Mouse (Mus musculus) lung, postnatal 14 days (tissue): ENCODE measurements around the gene Borcs8.

Experiments
- DNase-seq: peaks from one replicate; pipeline ENCODE4 v3.0.0; 2021

The Borcs8 gene

GRCm38 (mm10) chr8:70134931-70135330, 4.4 kb upstream of the Borcs8 start:
- DNase-seq: no peak

- no peak for DNase-seq
These were observed 2.7 kb upstream of the Borcs8 start for GRCm38 (mm10) chr8:70136591-70136990.

DNA sequence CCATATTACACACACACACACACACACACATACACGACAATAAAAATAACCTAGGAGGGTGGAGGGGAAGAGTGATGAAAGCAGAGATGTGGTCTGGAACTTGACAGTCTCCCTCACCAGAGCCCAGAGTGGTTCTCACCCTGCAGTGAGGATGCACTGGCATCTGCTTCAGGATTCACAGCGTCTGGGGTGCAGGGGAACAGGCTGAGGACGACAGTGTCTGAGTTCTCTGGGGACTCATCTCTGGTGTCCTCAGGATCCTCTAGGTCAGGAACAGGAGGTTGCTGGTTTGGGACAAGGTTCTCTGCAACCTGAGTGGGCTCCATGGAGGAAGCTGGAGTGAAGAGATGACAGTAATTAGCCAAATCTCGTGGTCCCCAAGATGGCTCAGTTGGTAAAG, 1.4 kb upstream of the Borcs8 start:
- no peak for DNase-seq

GRCm38 (mm10) chr8:70139981-70140380, 682 bp downstream of the Borcs8 start:
- DNase-seq: no peak

GRCm38 (mm10) chr8:70147678-70148607, 8.6 kb downstream of the Borcs8 start:
- DNase-seq: no peak

GRCm38 (mm10) chr8:70150158-70150557, 10.9 kb downstream of the Borcs8 start:
- DNase-seq: no peak

- DNase-seq: peak; percentile 76
These were observed 13.4 kb downstream of the Borcs8 start for GRCm38 (mm10) chr8:70152537-70153257.

- DNase-seq: no peak
These were observed 18.0 kb downstream of the Borcs8 start for GRCm38 (mm10) chr8:70157240-70157800.

GRCm38 (mm10) chr8:70158069-70158853, 19.0 kb downstream of the Borcs8 start:
- peak; percentile 65 for DNase-seq

DNA sequence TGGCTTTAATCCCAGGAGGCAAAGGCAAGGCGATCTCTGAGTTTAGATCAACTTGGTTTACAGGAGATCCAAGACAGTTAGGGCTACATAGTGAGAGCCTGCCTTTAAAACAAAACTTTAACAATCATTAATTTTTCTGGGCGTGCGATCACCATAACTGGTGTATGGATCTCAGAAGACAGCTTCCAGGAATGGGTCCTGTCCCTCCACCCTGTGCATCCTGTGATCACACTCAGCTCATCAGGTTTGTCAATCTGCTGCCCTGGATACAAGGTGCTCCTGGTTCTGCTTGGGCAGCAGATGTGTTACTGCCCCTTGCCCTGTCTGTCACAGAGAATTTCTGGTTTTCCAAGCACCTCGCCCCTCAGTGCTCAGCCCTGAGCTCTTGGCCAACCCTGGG, 19.9 kb downstream of the Borcs8 start:
- no peak for DNase-seq

GRCm38 (mm10) chr8:70160015-70160414, 20.7 kb downstream of the Borcs8 start:
- no peak for DNase-seq

DNA sequence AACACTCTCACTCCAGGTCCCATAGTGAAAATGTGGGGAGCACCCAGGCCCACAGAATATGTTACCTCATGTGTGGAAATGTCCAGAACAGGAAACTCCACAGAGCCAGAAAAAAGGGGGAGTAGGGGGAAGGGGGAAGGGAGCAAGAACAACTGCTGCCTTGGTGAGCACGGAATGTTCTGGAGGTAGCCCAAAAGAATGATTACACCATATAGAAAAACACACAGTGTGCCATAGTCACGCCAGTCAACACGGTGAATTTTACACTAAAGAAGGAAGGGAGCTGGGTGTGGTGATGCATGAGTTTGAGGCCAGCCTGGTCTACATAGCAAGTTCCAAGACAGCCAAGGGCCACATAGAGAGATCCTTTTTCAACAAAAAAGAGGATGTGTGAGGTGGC, 24.0 kb downstream of the Borcs8 start:
- no peak for DNase-seq

DNA sequence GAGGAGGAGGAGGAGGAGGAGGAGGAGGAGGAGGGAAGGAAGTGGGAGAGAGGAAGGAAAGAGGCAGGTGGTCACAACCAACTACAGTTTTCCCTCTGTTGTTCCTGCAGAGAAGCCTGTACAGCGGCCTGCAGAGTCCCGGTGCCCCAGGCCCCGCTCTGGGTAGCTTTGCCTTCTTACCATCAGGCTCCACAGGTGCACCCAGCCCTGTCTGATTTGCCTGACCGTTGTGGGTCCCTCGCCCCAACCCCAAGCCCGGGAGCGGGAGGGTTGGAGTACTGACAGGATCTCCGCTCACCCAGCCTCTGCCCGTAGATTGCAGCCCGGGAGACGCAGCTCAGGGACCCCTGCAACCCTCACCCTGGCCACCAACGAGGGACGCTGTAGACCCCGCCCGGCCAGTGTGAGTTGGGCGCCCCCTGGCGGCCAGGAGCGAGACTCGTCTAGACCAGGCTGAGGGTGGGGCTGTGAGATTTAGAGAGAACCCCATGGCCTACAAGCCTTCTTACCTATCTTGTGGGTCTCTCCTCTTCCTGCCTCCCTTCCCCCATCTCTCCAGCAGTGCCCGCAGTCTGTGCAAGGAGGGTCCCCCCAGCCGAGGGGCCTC, 27.3 kb downstream of the Borcs8 start:
- DNase-seq: peak; percentile 76

DNA sequence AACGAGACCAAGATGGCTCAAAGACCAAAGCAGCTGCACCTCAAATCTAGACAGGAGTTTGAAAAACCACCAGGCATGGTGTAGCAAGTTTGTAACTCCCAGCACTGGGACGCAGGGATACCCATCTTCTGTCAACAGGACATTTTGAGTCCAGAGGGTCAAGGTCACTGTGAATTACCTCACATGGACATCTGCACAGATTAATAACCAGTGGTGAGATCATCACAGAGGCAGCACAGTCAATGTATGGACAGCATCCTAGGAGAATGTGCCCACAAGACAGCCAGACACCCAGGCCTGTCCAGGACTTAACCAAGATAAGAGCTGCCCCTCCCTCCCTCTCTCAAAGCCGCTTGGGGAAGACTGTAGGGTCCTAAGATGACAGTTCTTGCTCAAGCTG, 30.8 kb downstream of the Borcs8 start:
- no peak for DNase-seq

DNA sequence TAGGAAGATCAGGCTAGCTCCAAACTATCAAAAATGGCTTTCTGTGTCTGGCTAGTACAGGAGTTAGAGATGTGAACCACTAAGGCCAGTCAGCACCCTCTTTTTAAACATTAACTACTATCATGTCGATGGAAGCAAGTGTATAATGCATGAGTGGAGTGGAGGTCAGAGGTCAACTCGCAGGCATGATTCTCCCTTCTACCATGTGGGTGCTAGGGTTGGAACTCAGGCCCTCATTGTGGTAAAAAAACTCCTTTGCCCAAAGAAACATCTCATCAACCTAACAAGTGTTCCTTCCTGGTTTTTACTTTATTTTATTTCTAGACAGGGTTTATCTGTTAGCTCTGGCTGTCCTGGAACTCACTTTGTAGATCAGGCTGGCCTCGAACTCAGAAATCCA, 31.4 kb downstream of the Borcs8 start:
- DNase-seq: no peak

GRCm38 (mm10) chr8:70171240-70171639, 31.9 kb downstream of the Borcs8 start:
- no peak for DNase-seq

GRCm38 (mm10) chr8:70172043-70172681, 32.9 kb downstream of the Borcs8 start, which contains the start of gene Tmem161a:
Tmem161a (plus strand) TSS chr8:70172356.
- peak; percentile 93 for DNase-seq

DNA sequence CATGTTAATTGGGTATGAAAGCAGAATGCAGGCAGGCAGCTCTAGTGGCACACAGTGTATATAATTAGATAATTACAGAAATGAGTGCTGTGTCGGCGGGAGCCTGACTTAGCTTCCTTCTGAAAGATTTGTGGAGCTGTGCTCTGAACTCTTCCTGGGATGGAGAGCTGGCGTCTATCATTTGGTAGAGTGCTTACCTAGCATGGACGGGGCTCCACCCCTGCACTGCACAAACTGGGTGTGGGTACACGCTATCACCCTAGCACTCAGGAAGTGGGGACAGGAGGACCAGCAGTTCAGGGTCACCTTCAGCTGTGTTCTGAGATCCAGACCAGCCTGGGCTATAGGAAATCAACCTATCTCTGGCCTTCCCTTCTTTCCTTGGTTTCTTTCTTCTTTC, 34.0 kb downstream of the Borcs8 start:
- DNase-seq: no peak

- no peak for DNase-seq
These were observed 34.8 kb downstream of the Borcs8 start for GRCm38 (mm10) chr8:70174079-70174478.

DNA sequence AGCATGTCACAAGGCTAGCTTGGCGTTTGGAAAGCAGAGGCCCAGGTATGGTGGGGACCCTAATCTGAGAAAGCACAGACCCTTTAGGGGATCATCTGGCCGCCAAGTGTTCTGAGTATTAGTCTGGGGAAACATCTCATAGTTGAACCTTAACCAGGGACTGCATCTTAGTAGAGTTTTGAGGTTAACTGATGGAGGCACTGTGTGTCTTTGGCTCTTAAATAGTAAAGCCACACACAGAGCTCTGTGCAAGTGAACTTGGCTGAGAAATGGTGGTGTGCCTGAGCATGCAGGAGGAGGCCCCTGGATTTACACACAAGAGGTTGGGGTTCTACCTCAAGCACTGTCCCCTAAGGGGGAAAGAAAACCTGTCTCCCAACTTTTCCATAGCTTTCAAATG, 38.9 kb downstream of the Borcs8 start:
- no peak for DNase-seq

DNA sequence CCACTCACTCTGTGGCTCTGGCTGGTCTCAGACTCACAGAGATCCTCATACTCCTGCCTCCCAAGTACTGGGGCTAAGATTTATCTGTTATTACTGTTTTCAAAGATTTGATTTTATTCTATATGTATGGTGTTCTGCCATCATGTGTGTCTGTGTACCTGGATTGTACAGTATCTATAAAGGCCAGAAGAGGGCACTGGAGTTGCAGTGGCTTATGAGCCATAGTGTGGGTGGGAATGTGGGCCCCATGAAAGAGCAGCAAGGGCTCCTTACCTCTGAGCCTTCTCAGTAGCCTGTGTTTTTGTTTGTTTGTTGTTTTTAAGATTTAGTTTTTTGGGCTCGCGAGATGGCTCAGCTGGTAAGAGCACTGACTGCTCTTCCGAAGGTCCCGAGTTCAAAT, 39.8 kb downstream of the Borcs8 start:
- no peak for DNase-seq
